Mouse (Mus musculus) liver, embryonic 15.5 days (tissue): ENCODE data around the gene Cyba. TPM values are rescaled to one million over a fixed set of nuclear protein-coding genes. Genes with fewer than 3 reads are reported as not detected.

Source experiments
- ATAC-seq: fragments of 200-750 bp; cut with Nextera tagmentation; 2 replicates; pipeline ENCODE4 v1.8.0; 2017; ENCODE audit warnings: moderate number of reproducible peaks, mild to moderate bottlenecking, moderate library complexity; ENCODE audit not compliant: insufficient read depth
- H3K27ac ChIP-seq: fragments of 300-500 bp; sonication (generic); replicated peaks from 2 replicates; pipeline ENCODE4 v1.5.1; 2015; ENCODE audit warnings: mild to moderate bottlenecking, inconsistent platforms
- H3K27me3 ChIP-seq: fragments of 300-500 bp; sonication (generic); 2 replicates; pipeline ENCODE4 v1.6.1; 2015; ENCODE audit warnings: mild to moderate bottlenecking, inconsistent platforms
- H3K36me3 ChIP-seq: fragments of 300-500 bp; sonication (generic); replicated peaks from 2 replicates; pipeline ENCODE4 v1.6.1; 2015; ENCODE audit warnings: moderate library complexity, mild to moderate bottlenecking, inconsistent platforms
- H3K4me1 ChIP-seq: fragments of 300-500 bp; sonication (generic); replicated peaks from 2 replicates; pipeline ENCODE4 v1.6.1; 2015; ENCODE audit warnings: inconsistent platforms
- H3K4me2 ChIP-seq: fragments of 300-500 bp; sonication (generic); 2 replicates; pipeline ENCODE4 v1.6.1; 2015; ENCODE audit warnings: moderate library complexity, mild to moderate bottlenecking, inconsistent platforms
- H3K4me3 ChIP-seq: fragments of 300-500 bp; sonication (generic); replicated peaks from 2 replicates; pipeline ENCODE4 v1.5.1; 2015; ENCODE audit warnings: mild to moderate bottlenecking, inconsistent platforms
- H3K9ac ChIP-seq: fragments of 300-500 bp; sonication (generic); 2 replicates; pipeline ENCODE4 v1.6.1; 2015; ENCODE audit warnings: moderate library complexity, mild to moderate bottlenecking, inconsistent platforms
- H3K9me3 ChIP-seq: fragments of 300-500 bp; sonication (generic); replicated peaks from 2 replicates; pipeline ENCODE4 v1.6.1; 2016; ENCODE audit warnings: inconsistent platforms
- WGBS: fragments of 180-500 bp; shearing (Covaris S2); methylation state at CpG from one replicate; pipeline ENCODE4 v1.1.7; 2015; ENCODE audit warnings: mixed read lengths; ENCODE audit not compliant: insufficient replicate concordance; 5-methylcytosine and 5-hydroxymethylcytosine counted together
- polyA plus RNA-seq: library from polyadenylated mRNA; unstranded; fragments of >200 nt; fragmentation: Nextera tagmentation; extraction: Ambion mirVana; gene quantifications from 2 replicates; pipeline ENCODE4 v1.2.1, GENCODE M21; 2015

The Cyba gene
- polyA plus RNA-seq, 1 experiment from 2014 or later = 196 TPM

DNA sequence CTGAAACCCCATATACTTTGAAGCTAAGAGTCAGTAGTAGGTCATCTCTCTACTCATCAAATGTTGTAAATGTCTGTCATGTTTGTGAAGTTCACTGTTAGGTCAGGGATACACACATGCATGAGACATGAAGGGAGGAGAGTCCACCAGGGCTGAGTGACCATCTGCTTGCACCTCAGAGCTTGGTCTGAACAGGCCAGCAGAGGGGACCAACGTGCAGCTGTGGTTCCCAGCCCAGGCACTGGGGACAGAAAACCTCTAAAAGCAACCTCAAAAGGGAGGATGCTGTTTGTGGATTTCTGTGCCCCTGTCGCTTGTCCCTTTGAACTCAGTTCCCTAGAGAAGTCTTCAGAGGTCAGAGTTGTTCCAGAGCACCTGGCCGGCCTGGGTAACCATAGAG lies 12.5 kb upstream of the Cyba start:
- Histone ChIP-seq H3K27ac (no peak overlapping the region), H3K9me3 (no peaks in the 10 kb centered on the region), H3K36me3 (no peaks in the 10 kb centered on the region), H3K4me2 (no peak overlapping the region), H3K9ac (no peak overlapping the region), H3K4me3 (no peak overlapping the region), H3K4me1 (peaks cover 34% of the 10 kb centered on the region), H3K27me3 (peaks cover 13% of the 10 kb centered on the region; the same call in 1 of the 2 replicates)
- ATAC-seq = no peak
- WGBS = 47% methylated on average over 3 of the region's 3 CpGs

GRCm38 (mm10) chr8:122444058-122444748 lies 11.5 kb upstream of the Cyba start:
- Histone ChIP-seq H3K4me3 (peak overlapping the region; percentile 68), H3K9ac (peak overlapping the region; percentile 73), H3K4me2 (peak overlapping the region; percentile 96), H3K27me3 (peaks cover 7% of the 10 kb centered on the region; the same call in 1 of the 2 replicates), H3K27ac (peak overlapping the region; percentile 86), H3K36me3 (peaks cover 4% of the 10 kb centered on the region), H3K4me1 (peaks cover 37% of the 10 kb centered on the region), H3K9me3 (no peaks in the 10 kb centered on the region)
- ATAC-seq = peak; percentile 22; the same call in 1 of the 2 replicates
- 10% methylated on average over 19 of the region's 19 CpGs for WGBS

- peaks cover 6% of the 10 kb centered on the region for H3K36me3 ChIP-seq
- H3K27me3 ChIP-seq = peaks cover 7% of the 10 kb centered on the region; the same call in 1 of the 2 replicates
- peak within 1 kb of the TSS; percentile 73 for H3K9ac ChIP-seq
- H3K9me3 ChIP-seq = no peaks in the 10 kb centered on the region
- ATAC-seq = peak; percentile 98
- under 1% methylated on average over 47 of the region's 47 CpGs for WGBS
- H3K4me2 ChIP-seq = peak within 1 kb of the TSS; percentile 96
- peaks cover 41% of the 10 kb centered on the region for H3K4me1 ChIP-seq
- H3K4me3 ChIP-seq = peak within 1 kb of the TSS; percentile 68
- H3K27ac ChIP-seq = peak within 1 kb of the TSS; percentile 86
Observed at GRCm38 (mm10) chr8:122443262-122444006, 10.7 kb upstream of the Cyba start, which contains the start of gene Mvd. Gene Mvd (minus strand): TSS chr8:122443422.

DNA sequence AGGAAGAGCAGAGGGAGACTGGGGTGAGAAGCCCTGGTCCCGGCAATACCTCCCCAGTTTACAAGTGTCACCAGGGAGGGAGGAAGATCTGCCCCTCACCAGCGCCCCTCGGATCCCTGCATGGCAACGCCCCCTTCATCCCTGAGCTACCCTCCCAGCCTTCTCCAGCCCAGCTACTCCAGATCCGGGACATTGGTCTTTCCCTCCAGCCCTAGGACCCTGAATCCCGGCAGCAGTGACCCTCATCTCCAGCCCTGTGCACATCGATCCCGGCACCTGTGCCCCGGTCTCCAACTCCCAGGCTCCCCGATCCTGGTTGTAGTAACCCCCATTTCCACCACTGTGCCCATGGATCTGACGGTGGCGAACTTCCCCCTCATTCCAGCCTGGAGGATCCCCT lies 10.1 kb upstream of the Cyba start:
- no peak for ATAC-seq
- peaks cover 7% of the 10 kb centered on the region; the same call in 1 of the 2 replicates for H3K27me3 ChIP-seq
- H3K4me2 ChIP-seq = peak overlapping the region; percentile 96
- H3K9me3 ChIP-seq = no peaks in the 10 kb centered on the region
- H3K4me1 ChIP-seq = peaks cover 48% of the 10 kb centered on the region
- H3K27ac ChIP-seq = peak overlapping the region; percentile 55
- peak overlapping the region; percentile 62 for H3K9ac ChIP-seq
- 2% methylated on average over 12 of the region's 12 CpGs for WGBS
- H3K36me3 ChIP-seq = peaks cover 11% of the 10 kb centered on the region
- peak overlapping the region; percentile 68 for H3K4me3 ChIP-seq

- Histone ChIP-seq H3K36me3 (peaks cover 15% of the 10 kb centered on the region), H3K27me3 (peaks cover 3% of the 10 kb centered on the region; the same call in 1 of the 2 replicates), H3K9me3 (no peaks in the 10 kb centered on the region), H3K4me3 (peak overlapping the region; percentile 68), H3K27ac (no peak overlapping the region), H3K4me2 (peak overlapping the region; percentile 96), H3K4me1 (peaks cover 52% of the 10 kb centered on the region), H3K9ac (peak overlapping the region; percentile 62; the same call in 1 of the 2 replicates)
- ATAC-seq = no peak
- 48% methylated on average over 7 of the region's 7 CpGs for WGBS
Observed at GRCm38 (mm10) chr8:122442356-122442755, 9.6 kb upstream of the Cyba start.

DNA sequence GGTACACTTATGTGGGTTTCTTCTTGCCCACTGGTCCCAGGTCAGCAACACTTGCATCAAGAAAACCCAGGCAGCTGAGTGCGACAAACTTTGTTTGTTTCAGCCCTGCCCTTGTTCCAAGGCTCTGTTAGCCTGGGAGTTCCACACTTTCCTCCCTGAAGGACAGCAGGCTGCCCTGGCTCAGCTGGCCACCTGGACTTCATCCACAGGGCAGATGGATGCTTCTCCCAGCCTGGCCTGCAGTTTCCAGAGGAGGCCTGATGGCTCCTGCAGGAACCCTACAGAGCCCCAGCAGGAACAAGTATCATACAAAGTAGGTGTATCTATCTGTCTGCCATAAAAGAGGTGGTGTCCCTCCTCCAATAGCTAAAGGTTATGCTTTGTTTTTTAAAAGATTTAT lies 8.6 kb upstream of the Cyba start:
- Histone ChIP-seq H3K27me3 (no peaks in the 10 kb centered on the region; the same call in 1 of the 2 replicates), H3K9me3 (no peaks in the 10 kb centered on the region), H3K4me1 (peaks cover 60% of the 10 kb centered on the region), H3K4me2 (no peak overlapping the region), H3K36me3 (peaks cover 25% of the 10 kb centered on the region), H3K27ac (no peak overlapping the region), H3K9ac (no peak overlapping the region), H3K4me3 (no peak overlapping the region)
- WGBS = 93% methylated on average over 1 of the region's 1 CpGs
- ATAC-seq = no peak

DNA sequence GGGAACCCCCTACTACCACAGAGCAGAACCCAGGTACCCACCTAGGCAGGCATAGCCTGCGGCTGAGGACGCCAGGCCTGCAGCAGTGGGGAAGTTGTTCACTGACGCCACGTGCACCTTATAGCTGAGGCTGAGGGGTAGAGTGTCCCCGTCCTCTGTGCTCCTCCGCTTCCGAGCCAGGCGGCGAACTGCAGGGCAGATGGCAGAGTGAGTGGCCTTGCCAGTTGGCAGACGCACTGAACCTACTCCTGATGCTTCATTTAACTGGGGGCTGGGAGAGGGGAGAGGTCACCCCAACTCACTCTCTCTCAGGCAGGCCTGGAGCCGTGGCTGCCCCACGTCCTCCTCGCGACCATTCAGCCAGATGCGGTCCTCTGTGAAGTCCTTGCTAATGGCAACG lies 6.6 kb upstream of the Cyba start:
- WGBS = 85% methylated on average over 16 of the region's 16 CpGs
- H3K9ac ChIP-seq = no peak overlapping the region
- no peak overlapping the region for H3K27ac ChIP-seq
- peaks cover 43% of the 10 kb centered on the region for H3K4me1 ChIP-seq
- H3K4me3 ChIP-seq = no peak overlapping the region
- H3K36me3 ChIP-seq = peaks cover 43% of the 10 kb centered on the region
- no peak overlapping the region for H3K4me2 ChIP-seq
- no peak for ATAC-seq
- H3K9me3 ChIP-seq = 0 out of 2 replicates have a peak, but pooled peaks cover 4% of the 10 kb centered on the region
- H3K27me3 ChIP-seq = no peaks in the 10 kb centered on the region

DNA sequence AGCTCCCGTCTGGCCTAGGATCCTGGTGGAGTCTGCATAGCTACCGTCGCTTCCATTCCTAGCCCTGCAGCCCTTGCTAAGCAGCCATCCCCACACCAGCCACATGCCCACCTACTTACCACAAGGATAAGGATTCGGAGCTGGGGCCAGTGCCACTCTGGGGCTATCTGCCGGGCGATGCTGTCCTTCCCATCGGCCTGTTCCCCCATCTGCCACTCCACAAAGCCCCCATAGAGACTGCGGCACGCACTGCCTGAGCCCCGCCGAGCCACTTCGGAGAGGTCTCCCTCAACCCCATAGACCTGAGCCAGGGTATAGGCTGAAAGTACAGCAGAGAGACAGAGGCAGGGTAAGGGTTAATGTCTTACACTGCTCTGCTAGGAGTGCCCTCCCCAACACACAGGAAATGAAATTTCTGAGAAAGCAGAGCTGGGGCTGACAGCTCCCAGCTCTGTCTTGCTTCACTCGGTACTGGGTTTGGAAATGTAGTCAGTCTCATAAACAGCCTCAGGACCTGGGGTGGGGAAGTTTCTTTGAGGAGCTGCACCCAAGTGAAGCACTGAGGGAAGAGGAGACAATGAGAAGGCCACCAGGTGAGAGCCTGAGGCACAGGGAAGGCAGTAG lies 5.1 kb upstream of the Cyba start:
- Histone ChIP-seq H3K4me2 (peak overlapping the region; percentile 13), H3K27me3 (0 out of 2 replicates have a peak, but pooled peaks cover under 1% of the 10 kb centered on the region), H3K36me3 (peaks cover 50% of the 10 kb centered on the region)

DNA sequence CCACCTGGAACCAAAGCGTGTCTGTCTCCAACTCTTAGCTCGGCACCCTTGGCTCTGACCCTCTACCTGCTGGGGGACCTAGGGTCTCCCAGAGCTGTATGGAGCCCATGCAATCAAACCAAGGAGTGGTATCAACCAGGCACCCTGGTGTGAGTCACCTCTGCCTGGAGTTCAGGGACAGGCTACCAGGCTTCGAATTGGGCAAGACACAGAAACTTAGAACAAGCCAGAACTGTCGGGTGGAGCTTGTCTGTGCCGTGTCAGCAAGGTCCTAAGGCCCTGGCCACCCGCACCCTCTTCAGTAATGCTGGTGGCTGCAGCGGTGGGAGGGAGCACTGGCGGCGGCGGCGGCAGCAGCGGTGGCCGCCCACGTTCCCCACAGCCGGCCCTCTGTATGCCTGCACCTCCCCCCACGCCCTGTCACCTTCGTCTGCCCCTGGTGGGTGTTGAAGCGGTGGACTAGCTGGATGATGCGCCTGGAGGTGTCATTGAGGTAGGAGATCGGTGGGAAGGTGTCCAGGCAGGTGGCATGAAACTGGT lies 3.9 kb upstream of the Cyba start:
- H3K4me1 ChIP-seq = peaks cover 43% of the 10 kb centered on the region
- 66% methylated on average over 20 of the region's 20 CpGs for WGBS
- peaks cover 12% of the 10 kb centered on the region; the same call in 1 of the 2 replicates for H3K27me3 ChIP-seq
- H3K4me2 ChIP-seq = 0 out of 2 replicates have a peak overlapping the region, but pooled peaks have one; percentile 13
- H3K36me3 ChIP-seq = peaks cover 50% of the 10 kb centered on the region
- 0 out of 2 replicates have a peak, but pooled peaks cover 4% of the 10 kb centered on the region for H3K9me3 ChIP-seq
- no peak overlapping the region for H3K4me3 ChIP-seq
- no peak overlapping the region for H3K9ac ChIP-seq
- ATAC-seq = no peak
- H3K27ac ChIP-seq = no peak overlapping the region

More for the DNA sequence above, 5.1 kb upstream of the Cyba start:
- Histone ChIP-seq H3K9ac (no peak overlapping the region), H3K4me3 (0 out of 2 replicates have a peak overlapping the region, but pooled peaks have one; percentile 2), H3K27ac (peak overlapping the region; percentile 24; the same call in 1 of the 2 replicates), H3K4me1 (peaks cover 41% of the 10 kb centered on the region), H3K9me3 (0 out of 2 replicates have a peak, but pooled peaks cover 4% of the 10 kb centered on the region)
- no peak for ATAC-seq
- whole genome bisulfite sequencing = 65% methylated on average over 13 of the region's 13 CpGs

- Histone ChIP-seq H3K9me3 (0 out of 2 replicates have a peak, but pooled peaks cover 4% of the 10 kb centered on the region), H3K4me3 (no peak overlapping the region), H3K36me3 (peaks cover 50% of the 10 kb centered on the region), H3K9ac (no peak overlapping the region), H3K4me2 (no peak overlapping the region), H3K27me3 (peaks cover 14% of the 10 kb centered on the region; the same call in 1 of the 2 replicates), H3K4me1 (peaks cover 46% of the 10 kb centered on the region), H3K27ac (no peak overlapping the region)
- WGBS = 81% methylated on average over 9 of the region's 9 CpGs
- ATAC-seq = no peak
Observed at GRCm38 (mm10) chr8:122436146-122436545, 3.4 kb upstream of the Cyba start.
